Mouse (Mus musculus) cortical plate, adult 2 months (tissue): ENCODE results near the gene Tmx1. TPM values are rescaled to one million over a fixed set of nuclear protein-coding genes. Genes with fewer than 3 reads are reported as not detected.

Source experiments
- H3K27ac ChIP-seq: fragments of 200-500 bp; 2 replicates; pipeline ENCODE4 v1.5.1; 2012; ENCODE audit warnings: low read length, control low read depth, inconsistent platforms; ENCODE audit not compliant: insufficient read depth
- H3K4me1 ChIP-seq: fragments of 200-500 bp; 2 replicates; pipeline ENCODE4 v1.6.1; 2011; ENCODE audit warnings: low read length; ENCODE audit not compliant: control insufficient read depth, insufficient read depth
- H3K4me3 ChIP-seq: fragments of 200-500 bp; 2 replicates; pipeline ENCODE4 v1.5.1; 2011; ENCODE audit warnings: mild to moderate bottlenecking, low read length, control low read depth; ENCODE audit not compliant: insufficient read depth
- CTCF ChIP-seq: fragments of 200-500 bp; IDR thresholded peaks from 2 replicates; pipeline ENCODE4 v1.5.1; 2011; ENCODE audit warnings: mild to moderate bottlenecking, control low read depth, low read length; ENCODE audit not compliant: insufficient read depth; ENCODE audit errors: extremely low read depth
- POLR2A ChIP-seq: fragments of 200-500 bp; IDR thresholded peaks from 2 replicates; pipeline ENCODE4 v1.6.1; 2011; ENCODE audit warnings: mild to moderate bottlenecking, low read length, control low read depth; ENCODE audit not compliant: insufficient read depth; ENCODE audit errors: extremely low read depth
- polyA plus RNA-seq: library from polyadenylated mRNA; depleted of rRNA; stranded (reverse); fragments of >200 nt; gene quantifications from 2 replicates; pipeline ENCODE4 v1.2.3, GENCODE M21; 2012

Gene Tmx1
- polyA plus RNA-seq, 1 experiment, result 25.1 TPM

DNA sequence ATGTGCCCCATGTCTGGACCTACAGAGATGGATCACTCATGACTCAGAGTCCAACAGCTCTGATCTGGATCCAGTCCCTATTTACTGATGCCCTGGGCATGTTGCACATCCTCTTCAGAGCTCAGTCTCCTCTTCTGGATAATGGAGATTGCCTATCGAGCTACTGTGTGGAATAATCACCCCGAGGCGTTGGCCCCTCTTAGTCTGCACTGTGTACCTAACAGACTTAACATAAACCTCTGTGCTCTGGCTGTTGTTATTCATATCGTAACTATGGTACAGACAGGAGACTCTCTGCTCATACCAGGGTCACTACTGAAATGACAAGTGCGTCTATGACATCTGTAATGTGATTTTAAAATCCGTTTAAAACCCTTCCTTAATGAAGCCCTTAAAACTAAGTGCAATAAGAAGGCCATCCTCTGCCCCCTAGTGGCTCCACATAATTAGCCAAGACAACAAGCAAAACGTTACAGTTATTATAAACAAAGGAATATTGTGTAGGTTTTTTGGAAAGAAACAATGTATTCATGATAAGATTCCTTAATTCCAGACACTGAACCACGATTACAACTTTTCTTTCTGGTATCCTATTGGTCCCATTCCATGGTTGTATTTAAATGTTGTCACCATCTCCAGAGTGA, 22.5 kb upstream of the Tmx1 start:
- peak; percentile 19; the same call in 1 of the 2 replicates for TF ChIP-seq CTCF
- TF ChIP-seq POLR2A, result no peak
- no peak overlapping the region for H3K4me3 ChIP-seq
- no peak overlapping the region for H3K27ac ChIP-seq
- H3K4me1 ChIP-seq, result peaks cover 2% of the 10 kb centered on the region; the same call in 1 of the 2 replicates

DNA sequence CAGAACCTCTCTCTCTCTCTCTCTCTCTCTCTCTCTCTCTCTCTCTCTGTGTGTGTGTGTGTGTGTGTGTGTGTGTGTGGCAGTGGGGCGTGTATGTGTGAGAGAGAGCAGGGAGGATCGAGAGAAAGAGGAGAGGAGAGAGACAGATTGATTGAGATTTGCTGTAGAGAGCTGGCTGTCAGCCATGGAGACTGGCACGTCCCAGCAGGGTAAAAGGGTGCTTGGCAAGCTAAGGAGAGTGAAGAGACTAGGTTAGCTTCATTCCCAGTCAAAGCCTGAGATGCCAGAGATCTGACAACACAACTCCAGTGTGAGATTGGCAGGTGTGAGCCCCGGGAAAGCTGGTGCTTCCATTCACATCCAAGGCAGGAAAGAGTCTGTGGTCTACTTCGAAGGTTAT, 21.5 kb upstream of the Tmx1 start:
- Histone ChIP-seq H3K4me3 (no peak overlapping the region), H3K27ac (no peak overlapping the region), H3K4me1 (peaks cover 2% of the 10 kb centered on the region; the same call in 1 of the 2 replicates)
- TF ChIP-seq POLR2A, result no peak
- no peak for TF ChIP-seq CTCF

DNA sequence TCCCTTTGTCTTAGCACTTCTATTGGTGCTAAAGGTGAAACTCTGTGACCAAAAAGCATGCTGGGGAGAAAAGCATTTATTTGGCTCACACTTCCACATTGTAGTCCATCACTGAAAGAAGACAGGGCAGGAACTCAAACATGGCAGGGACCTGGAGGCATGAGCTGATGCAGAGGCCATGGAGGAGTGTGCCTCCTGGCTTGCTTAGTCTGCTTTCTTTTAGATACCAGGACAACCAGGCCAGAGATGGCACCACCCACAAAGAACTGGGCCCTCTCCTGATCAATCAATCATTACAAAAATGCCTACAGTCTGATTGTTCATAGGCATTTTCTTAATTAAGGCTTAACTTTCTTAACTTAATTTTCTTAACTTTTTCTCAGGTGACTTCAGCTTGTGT, 2.9 kb upstream of the Tmx1 start:
- TF ChIP-seq POLR2A (no peak), CTCF (no peak)
- no peaks in the 10 kb centered on the region for H3K4me1 ChIP-seq
- no peak overlapping the region for H3K4me3 ChIP-seq
- no peak overlapping the region for H3K27ac ChIP-seq

DNA sequence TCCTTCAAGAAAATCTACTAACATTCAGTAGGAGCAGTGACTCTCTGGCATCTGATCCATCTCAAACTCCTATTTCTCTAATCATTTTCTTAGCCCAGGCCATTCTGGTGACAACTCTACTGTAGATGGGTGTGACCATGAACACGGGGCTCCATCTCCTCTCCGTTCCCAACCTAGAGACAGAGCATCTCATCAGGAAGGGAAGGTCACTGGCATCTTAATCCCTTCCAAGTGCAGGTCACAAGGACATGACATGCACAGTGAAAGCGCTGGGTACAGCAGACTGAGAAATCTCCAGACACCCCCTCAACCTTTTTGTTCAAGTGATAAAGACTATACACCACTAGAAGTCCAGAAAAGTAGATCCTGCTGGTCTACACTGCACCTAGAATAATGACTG, 1.4 kb upstream of the Tmx1 start:
- TF ChIP-seq POLR2A (no peak), CTCF (no peak)
- H3K27ac ChIP-seq, result no peak overlapping the region
- H3K4me1 ChIP-seq, result no peaks in the 10 kb centered on the region
- no peak overlapping the region for H3K4me3 ChIP-seq

DNA sequence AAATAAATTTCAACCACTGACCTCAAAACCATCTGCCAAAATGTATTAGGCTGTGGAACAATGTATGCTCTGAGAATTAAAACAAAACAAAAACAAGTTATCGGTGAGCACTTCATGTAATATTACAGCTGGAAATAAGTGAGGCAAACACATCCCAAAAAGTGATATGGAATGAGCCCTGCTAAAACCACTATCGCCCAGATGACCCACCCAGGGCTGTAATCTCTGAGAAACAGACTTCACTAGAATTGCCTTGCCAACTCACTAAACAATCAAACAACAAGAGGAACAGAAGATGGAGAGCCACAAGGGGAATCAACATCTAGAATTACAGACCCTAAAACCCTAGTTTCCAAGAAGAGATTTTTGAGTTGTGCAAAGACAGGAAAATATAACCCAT, 752 bp upstream of the Tmx1 start:
- Histone ChIP-seq H3K4me3 (peak overlapping the region; percentile 91; the same call in 1 of the 2 replicates), H3K4me1 (no peaks in the 10 kb centered on the region), H3K27ac (no peak overlapping the region)
- TF ChIP-seq CTCF (no peak), POLR2A (no peak)

DNA sequence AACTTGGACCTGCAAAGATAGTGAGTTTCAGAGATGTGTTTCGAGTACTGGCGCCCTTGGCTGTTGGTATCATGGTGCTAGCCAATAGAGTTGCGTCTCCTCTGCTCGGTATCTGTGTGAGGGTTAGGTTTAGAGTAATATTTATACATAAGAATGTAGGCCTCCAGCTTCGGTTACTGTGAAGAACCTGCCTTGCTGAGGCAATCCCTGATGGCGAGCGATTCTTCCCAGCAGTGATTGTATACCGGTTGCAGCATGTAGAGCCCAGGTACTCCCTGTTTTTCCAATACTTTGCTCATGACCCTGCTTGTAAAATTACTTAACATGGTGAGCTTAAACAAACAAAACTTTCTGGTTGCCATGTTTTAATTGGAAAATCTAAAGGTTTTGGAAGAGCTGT, 2.3 kb downstream of the Tmx1 start:
- Histone ChIP-seq H3K4me1 (no peaks in the 10 kb centered on the region), H3K27ac (no peak overlapping the region), H3K4me3 (no peak overlapping the region; the same call in 1 of the 2 replicates)
- TF ChIP-seq CTCF (no peak), POLR2A (no peak)

DNA sequence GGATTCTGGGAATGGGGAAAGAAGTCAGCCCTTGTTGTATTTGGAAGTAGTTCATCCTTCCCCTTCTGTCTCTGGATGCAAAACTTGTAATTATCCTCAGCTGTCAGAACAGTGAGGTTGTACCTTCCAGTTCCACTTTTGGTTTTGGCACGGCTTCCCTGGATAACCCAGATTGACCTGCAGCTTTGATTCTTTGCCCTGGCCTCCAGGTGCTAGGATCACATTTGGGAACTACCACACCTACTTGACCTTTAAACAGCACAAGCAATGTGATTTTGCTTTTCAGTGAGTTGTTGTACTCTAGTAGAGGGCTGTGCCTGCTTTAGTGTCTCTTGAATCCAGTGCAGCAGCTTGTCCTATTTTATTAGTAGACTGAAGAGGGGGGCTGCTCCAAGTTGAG, 6.7 kb downstream of the Tmx1 start:
- H3K4me1 ChIP-seq, result no peaks in the 10 kb centered on the region
- H3K4me3 ChIP-seq, result no peak overlapping the region
- TF ChIP-seq POLR2A, result no peak
- no peak overlapping the region for H3K27ac ChIP-seq

DNA sequence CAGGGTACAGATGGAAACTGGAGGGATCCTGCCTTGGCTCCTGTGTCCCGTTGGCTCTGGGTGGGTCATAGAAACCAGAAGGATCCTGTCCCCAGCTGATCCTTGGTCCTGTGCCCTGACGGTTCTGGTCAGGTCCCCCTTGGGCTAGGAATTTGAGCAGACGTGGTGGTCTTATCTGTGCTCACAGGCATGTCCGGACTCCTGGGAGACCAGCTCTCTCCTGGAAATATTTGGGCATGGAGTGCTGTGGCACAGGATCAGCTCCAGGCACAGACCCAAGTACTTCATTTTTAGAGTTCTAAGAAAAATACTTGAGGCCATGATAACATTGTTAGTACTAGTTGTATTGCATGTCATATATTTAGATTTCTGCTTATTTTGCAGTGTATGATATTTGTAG, 11.1 kb downstream of the Tmx1 start:
- H3K27ac ChIP-seq, result no peak overlapping the region
- H3K4me3 ChIP-seq, result no peak overlapping the region
- H3K4me1 ChIP-seq, result no peaks in the 10 kb centered on the region
- no peak for TF ChIP-seq POLR2A
- TF ChIP-seq CTCF, result no peak

DNA sequence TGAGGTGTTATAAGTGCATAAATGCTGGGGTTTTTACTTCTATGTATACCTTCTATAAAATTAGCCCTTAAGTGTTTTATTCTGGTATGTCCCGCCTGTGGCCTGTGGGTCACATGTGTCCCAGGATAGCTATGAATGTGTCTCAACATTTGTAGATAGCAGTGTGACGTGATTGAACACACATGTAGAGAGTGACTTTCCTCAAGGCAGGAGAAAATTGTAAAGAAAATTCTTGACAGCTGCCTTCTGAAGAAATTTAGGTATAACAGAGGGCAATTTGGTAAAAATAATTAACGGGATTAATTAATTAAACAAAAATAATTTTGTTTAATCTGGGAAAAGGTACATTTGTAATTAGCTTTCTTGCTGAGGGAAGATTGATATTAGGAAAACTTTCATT, 22.4 kb downstream of the Tmx1 start:
- TF ChIP-seq POLR2A, result no peak
- no peak for TF ChIP-seq CTCF
- H3K4me1 ChIP-seq, result no peaks in the 10 kb centered on the region
- H3K27ac ChIP-seq, result no peak overlapping the region
- H3K4me3 ChIP-seq, result no peak overlapping the region

DNA sequence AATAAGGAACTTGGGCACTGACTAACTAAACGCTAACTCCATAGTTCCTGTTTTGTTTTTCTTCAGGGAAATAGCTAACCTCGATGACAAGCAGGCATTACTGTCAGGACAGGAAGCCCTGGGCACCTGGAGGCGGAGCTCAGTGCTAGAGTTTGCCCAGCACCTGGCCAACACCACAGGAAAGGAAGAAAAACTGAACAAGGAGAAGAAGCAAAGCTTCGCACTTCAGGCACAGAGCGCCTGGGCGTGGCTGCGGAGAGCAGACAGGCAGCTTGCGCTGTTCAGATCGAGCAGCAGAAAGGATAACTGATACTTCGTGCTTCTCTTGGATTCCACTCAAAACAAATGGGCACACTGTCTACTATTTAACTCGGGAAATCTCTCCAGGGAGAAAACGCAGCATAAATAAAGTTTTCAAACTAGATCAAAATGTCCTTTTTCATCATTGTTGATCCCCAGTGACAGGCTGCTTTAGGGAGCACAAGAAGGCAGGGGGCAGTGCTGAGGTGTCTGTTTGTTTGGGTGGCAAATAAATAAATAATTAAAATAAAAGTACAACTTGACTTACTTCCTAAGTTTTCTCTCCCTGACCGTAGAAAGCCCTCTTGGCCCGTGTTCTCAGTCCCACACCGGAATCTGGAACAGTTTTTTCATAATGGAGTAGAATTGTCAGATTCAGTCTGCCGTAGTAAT, 24.1 kb downstream of the Tmx1 start:
- Histone ChIP-seq H3K27ac (no peak overlapping the region), H3K4me1 (no peaks in the 10 kb centered on the region), H3K4me3 (no peak overlapping the region)
- TF ChIP-seq POLR2A (no peak), CTCF (0 out of 2 replicates have a peak, but pooled peaks have one; percentile 4)
